Mouse (Mus musculus) midbrain, embryonic 13.5 days (tissue): Measurements from ENCODE around the gene Cxcl1. TPM values are rescaled to one million over a fixed set of nuclear protein-coding genes. Genes with fewer than 3 reads are reported as not detected.
A peak's percentile ranks its signal among the peaks of the same experiment; 100 is the strongest.

ENCODE experiments used
- ATAC-seq: fragments of 200-750 bp; cut with Nextera tagmentation; 2 replicates; pipeline ENCODE4 v1.8.0; 2017; ENCODE audit warnings: mild to moderate bottlenecking, moderate TSS enrichment, moderate library complexity
- H3K27ac ChIP-seq: fragments of 300-500 bp; sonication (generic); 2 replicates; pipeline ENCODE4 v1.5.1; 2015; ENCODE audit warnings: inconsistent platforms, mild to moderate bottlenecking, moderate library complexity
- H3K27me3 ChIP-seq: fragments of 300-500 bp; sonication (generic); 2 replicates; pipeline ENCODE4 v1.6.1; 2015; ENCODE audit warnings: mild to moderate bottlenecking, inconsistent platforms
- H3K36me3 ChIP-seq: fragments of 300-500 bp; sonication (generic); 2 replicates; pipeline ENCODE4 v1.6.1; 2015; ENCODE audit warnings: mild to moderate bottlenecking, inconsistent platforms
- H3K4me1 ChIP-seq: fragments of 300-500 bp; sonication (generic); replicated peaks from 2 replicates; pipeline ENCODE4 v1.6.1; 2015; ENCODE audit warnings: inconsistent platforms
- H3K4me2 ChIP-seq: fragments of 300-500 bp; sonication (generic); replicated peaks from 2 replicates; pipeline ENCODE4 v1.6.1; 2015; ENCODE audit warnings: moderate library complexity, mild to moderate bottlenecking, inconsistent platforms
- H3K4me3 ChIP-seq: fragments of 300-500 bp; sonication (generic); replicated peaks from 2 replicates; pipeline ENCODE4 v1.5.1; 2015; ENCODE audit warnings: mild to moderate bottlenecking, inconsistent platforms
- H3K9ac ChIP-seq: fragments of 300-500 bp; sonication (generic); replicated peaks from 2 replicates; pipeline ENCODE4 v1.6.1; 2015; ENCODE audit warnings: mild to moderate bottlenecking, inconsistent platforms
- H3K9me3 ChIP-seq: fragments of 300-500 bp; sonication (generic); 2 replicates; pipeline ENCODE4 v1.6.1; 2016; ENCODE audit warnings: mild to moderate bottlenecking, inconsistent platforms
- WGBS: fragments of 180-500 bp; shearing (Covaris S2); methylation state at CpG from one replicate; pipeline ENCODE4 v1.1.7; 2015; 5-methylcytosine and 5-hydroxymethylcytosine counted together
- polyA plus RNA-seq: library from polyadenylated mRNA; unstranded; fragments of >200 nt; fragmentation: Nextera tagmentation; extraction: Ambion mirVana; gene quantifications from 2 replicates; pipeline ENCODE4 v1.2.1, GENCODE M21; 2015

Gene Cxcl1
- polyA plus RNA-seq, 1 experiment from 2014 or later = not detected

GRCm38 (mm10) chr5:90876045-90876444 lies 15.0 kb upstream of the Cxcl1 start:
- no peaks in the 10 kb centered on the region for H3K36me3 ChIP-seq
- H3K4me3 ChIP-seq = no peak overlapping the region
- no peaks in the 10 kb centered on the region for H3K27me3 ChIP-seq
- no peak for ATAC-seq
- no peaks in the 10 kb centered on the region for H3K9me3 ChIP-seq
- H3K4me1 ChIP-seq = no peaks in the 10 kb centered on the region
- 82% methylated on average over 4 of the region's 4 CpGs for WGBS
- H3K27ac ChIP-seq = no peak overlapping the region
- no peak overlapping the region for H3K9ac ChIP-seq
- no peak overlapping the region for H3K4me2 ChIP-seq

- H3K27me3 ChIP-seq = no peaks in the 10 kb centered on the region
- WGBS = 86% methylated on average over 8 of the region's 8 CpGs
- no peak overlapping the region for H3K4me3 ChIP-seq
- H3K4me2 ChIP-seq = no peak overlapping the region
- no peaks in the 10 kb centered on the region for H3K4me1 ChIP-seq
- no peak overlapping the region for H3K9ac ChIP-seq
- no peaks in the 10 kb centered on the region for H3K36me3 ChIP-seq
- no peak for ATAC-seq
- H3K9me3 ChIP-seq = no peaks in the 10 kb centered on the region
- H3K27ac ChIP-seq = no peak overlapping the region
These were observed 14.4 kb upstream of the Cxcl1 start for GRCm38 (mm10) chr5:90876471-90877172.

GRCm38 (mm10) chr5:90877173-90877512 lies 13.9 kb upstream of the Cxcl1 start:
- no peaks in the 10 kb centered on the region for H3K9me3 ChIP-seq
- H3K9ac ChIP-seq = no peak overlapping the region
- no peak overlapping the region for H3K4me2 ChIP-seq
- H3K27ac ChIP-seq = no peak overlapping the region
- H3K4me3 ChIP-seq = no peak overlapping the region
- H3K4me1 ChIP-seq = no peaks in the 10 kb centered on the region
- no peaks in the 10 kb centered on the region for H3K36me3 ChIP-seq
- H3K27me3 ChIP-seq = no peaks in the 10 kb centered on the region
- ATAC-seq = no peak

- Histone ChIP-seq H3K36me3 (no peaks in the 10 kb centered on the region), H3K4me2 (no peak overlapping the region), H3K4me3 (no peak overlapping the region), H3K9me3 (no peaks in the 10 kb centered on the region), H3K4me1 (no peaks in the 10 kb centered on the region), H3K9ac (no peak overlapping the region), H3K27me3 (no peaks in the 10 kb centered on the region), H3K27ac (no peak overlapping the region)
- 86% methylated on average over 3 of the region's 3 CpGs for WGBS
- no peak for ATAC-seq
These were observed 11.6 kb upstream of the Cxcl1 start for GRCm38 (mm10) chr5:90879307-90880014.

- no peak overlapping the region for H3K27ac ChIP-seq
- no peak overlapping the region for H3K9ac ChIP-seq
- 84% methylated on average over 7 of the region's 7 CpGs for WGBS
- H3K27me3 ChIP-seq = no peaks in the 10 kb centered on the region
- no peaks in the 10 kb centered on the region for H3K36me3 ChIP-seq
- H3K9me3 ChIP-seq = no peaks in the 10 kb centered on the region
- H3K4me1 ChIP-seq = no peaks in the 10 kb centered on the region
- no peak overlapping the region for H3K4me3 ChIP-seq
- no peak for ATAC-seq
- no peak overlapping the region for H3K4me2 ChIP-seq
These were observed 10.6 kb upstream of the Cxcl1 start for GRCm38 (mm10) chr5:90880335-90880850.

GRCm38 (mm10) chr5:90881021-90881420 lies 10.0 kb upstream of the Cxcl1 start:
- no peak overlapping the region for H3K4me2 ChIP-seq
- H3K27me3 ChIP-seq = no peaks in the 10 kb centered on the region
- no peak overlapping the region for H3K27ac ChIP-seq
- ATAC-seq = no peak
- H3K9ac ChIP-seq = no peak overlapping the region
- H3K9me3 ChIP-seq = no peaks in the 10 kb centered on the region
- H3K36me3 ChIP-seq = no peaks in the 10 kb centered on the region
- H3K4me1 ChIP-seq = no peaks in the 10 kb centered on the region
- WGBS = 94% methylated on average over 4 of the region's 4 CpGs
- no peak overlapping the region for H3K4me3 ChIP-seq

GRCm38 (mm10) chr5:90881682-90882081 lies 9.4 kb upstream of the Cxcl1 start:
- no peaks in the 10 kb centered on the region for H3K27me3 ChIP-seq
- no peak overlapping the region for H3K4me3 ChIP-seq
- no peak overlapping the region for H3K27ac ChIP-seq
- H3K4me2 ChIP-seq = no peak overlapping the region
- H3K36me3 ChIP-seq = no peaks in the 10 kb centered on the region
- no peak overlapping the region for H3K9ac ChIP-seq
- 89% methylated on average over 5 of the region's 5 CpGs for WGBS
- no peaks in the 10 kb centered on the region for H3K4me1 ChIP-seq
- H3K9me3 ChIP-seq = no peaks in the 10 kb centered on the region
- ATAC-seq = no peak

- WGBS = 80% methylated on average over 5 of the region's 5 CpGs
- Histone ChIP-seq H3K36me3 (no peaks in the 10 kb centered on the region), H3K4me1 (no peaks in the 10 kb centered on the region), H3K4me3 (no peak overlapping the region), H3K9me3 (no peaks in the 10 kb centered on the region), H3K27me3 (no peaks in the 10 kb centered on the region), H3K4me2 (no peak overlapping the region), H3K27ac (no peak overlapping the region), H3K9ac (no peak overlapping the region)
- ATAC-seq = no peak
These were observed 8.9 kb upstream of the Cxcl1 start for GRCm38 (mm10) chr5:90882146-90882545.

- no peak for ATAC-seq
- Histone ChIP-seq H3K9me3 (no peaks in the 10 kb centered on the region), H3K4me1 (no peaks in the 10 kb centered on the region), H3K27me3 (no peaks in the 10 kb centered on the region), H3K4me2 (no peak overlapping the region), H3K4me3 (no peak overlapping the region), H3K36me3 (no peaks in the 10 kb centered on the region), H3K9ac (no peak overlapping the region), H3K27ac (no peak overlapping the region)
- WGBS = 80% methylated on average over 2 of the region's 2 CpGs
These were observed 6.3 kb upstream of the Cxcl1 start for GRCm38 (mm10) chr5:90884628-90885242.

GRCm38 (mm10) chr5:90888661-90889060 lies 2.4 kb upstream of the Cxcl1 start:
- Histone ChIP-seq H3K9me3 (no peaks in the 10 kb centered on the region), H3K9ac (no peak overlapping the region), H3K36me3 (no peaks in the 10 kb centered on the region), H3K4me1 (peaks cover 11% of the 10 kb centered on the region; the same call in 1 of the 2 replicates), H3K27me3 (no peaks in the 10 kb centered on the region), H3K27ac (no peak overlapping the region), H3K4me3 (no peak overlapping the region), H3K4me2 (no peak overlapping the region)
- ATAC-seq = no peak
- 78% methylated on average over 5 of the region's 5 CpGs for WGBS

GRCm38 (mm10) chr5:90891464-90891813 lies 398 bp downstream of the Cxcl1 start:
- Histone ChIP-seq H3K4me3 (peak overlapping the region; percentile 50), H3K27ac (no peak overlapping the region), H3K9me3 (no peaks in the 10 kb centered on the region), H3K27me3 (no peaks in the 10 kb centered on the region), H3K4me2 (peak overlapping the region; percentile 90), H3K36me3 (no peaks in the 10 kb centered on the region), H3K4me1 (peaks cover 11% of the 10 kb centered on the region; the same call in 1 of the 2 replicates), H3K9ac (peak overlapping the region; percentile 59)
- ATAC-seq = no peak; the same call in 1 of the 2 replicates
- 26% methylated on average over 10 of the region's 10 CpGs for WGBS

GRCm38 (mm10) chr5:90894231-90894630 lies 3.2 kb downstream of the Cxcl1 start:
- Histone ChIP-seq H3K36me3 (no peaks in the 10 kb centered on the region), H3K4me1 (peaks cover 11% of the 10 kb centered on the region; the same call in 1 of the 2 replicates), H3K27me3 (no peaks in the 10 kb centered on the region), H3K27ac (no peak overlapping the region), H3K9me3 (no peaks in the 10 kb centered on the region), H3K9ac (no peak overlapping the region), H3K4me2 (no peak overlapping the region), H3K4me3 (no peak overlapping the region)
- ATAC-seq = no peak
- WGBS = 80% methylated on average over 8 of the region's 8 CpGs
